Comparison of ENCODE assay signal across 1 mouse cellular context in the genomic region with DNA sequence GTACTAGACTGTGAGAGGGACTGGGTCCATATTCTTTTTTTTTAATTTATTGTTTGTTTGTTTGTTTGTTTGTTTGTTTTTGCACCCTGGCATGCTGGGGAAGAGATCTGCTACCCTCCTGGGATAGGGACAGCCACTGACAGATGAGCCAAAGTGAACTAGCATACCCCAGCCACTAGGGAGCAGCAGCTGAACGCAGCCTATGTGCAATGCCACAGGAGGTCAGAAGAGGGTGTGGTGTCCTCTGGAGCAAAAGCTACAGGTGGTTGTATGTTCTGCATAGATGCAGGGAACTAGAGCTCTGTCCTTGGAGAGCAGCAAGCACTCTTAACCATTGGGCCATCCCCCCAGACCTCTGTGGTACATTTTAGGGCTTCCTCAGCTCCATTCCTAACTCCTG.
TF ChIP-seq lines count a peak whose summit lies in the region.

No protein-coding gene starts in this region.

TF ChIP-seq in MEL, 35 proteins besides CTCF, POLR2A, EP300 and RAD21 (continued from another document):
- no peak for TF ChIP-seq TBP (IDR thresholded peaks at IDR 0.05; ENCODE audit: low read depth, low read length)
TF ChIP-seq in MEL: peak in this region for 2.
